Mouse (Mus musculus): ENCODE results near the gene Acadvl. TPM values are rescaled to one million over a fixed set of nuclear protein-coding genes. Genes with fewer than 3 reads are reported as not detected.
"Not testable (repeated sequence)": the region's sequence is repeated elsewhere in the genome, so short reads cannot be mapped to it uniquely, and the experiment has no call there.

The Acadvl gene
- polyA plus RNA-seq, 1 experiment from 2014 or later: 58.4 TPM

DNA sequence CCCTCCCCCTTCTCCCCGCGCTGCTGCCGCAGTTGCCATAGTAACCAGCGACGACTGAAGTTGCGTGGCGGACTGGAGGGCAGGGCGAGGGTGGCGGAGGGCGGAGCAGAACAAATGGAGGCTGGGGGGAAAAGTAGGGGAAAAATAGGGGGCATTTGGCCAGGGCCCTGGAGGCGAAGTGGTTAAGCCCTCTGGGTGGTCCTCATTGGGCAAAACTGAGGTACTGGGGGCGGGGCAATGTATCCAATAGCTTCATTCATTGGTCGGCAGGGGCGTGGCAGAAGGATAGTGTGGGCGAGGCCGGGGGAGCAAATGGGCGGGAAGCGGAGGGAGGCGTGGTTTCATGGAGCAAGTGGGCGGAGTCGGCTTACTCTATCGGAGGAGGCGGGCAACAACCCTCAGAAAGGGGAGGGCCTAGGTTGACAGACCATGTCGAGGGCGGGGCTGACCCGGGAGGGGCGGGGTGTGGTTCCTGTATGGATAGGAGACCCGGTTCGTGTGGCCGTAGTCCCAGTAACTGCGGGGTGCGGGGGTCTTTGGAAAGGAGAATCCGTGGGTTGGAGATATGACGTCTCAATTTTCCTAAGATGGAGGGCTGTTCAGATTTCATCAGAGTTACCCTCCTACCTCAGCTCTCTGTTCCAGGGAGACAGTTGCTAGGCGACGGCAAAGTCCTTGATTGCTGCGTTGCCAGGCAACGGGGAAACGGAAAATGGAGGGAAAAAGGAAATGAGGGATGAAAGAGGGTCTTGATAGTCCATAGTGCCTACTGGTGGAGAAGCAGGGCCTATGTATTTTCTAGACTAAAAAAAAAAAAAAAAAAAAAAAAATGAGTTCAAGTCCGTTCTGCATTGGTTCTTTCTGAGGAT lies 6.3 kb upstream of the Acadvl start:
- 3% methylated on average over 40 of the region's 40 CpGs for WGBS
- ATAC-seq (ENCODE audit: low FRiP score, low TSS enrichment): peak; percentile 71
- Histone ChIP-seq H3K4me1 (ENCODE audit: control insufficient read depth, insufficient read depth, low read length) (peaks cover 58% of the 10 kb centered on the region), H3K4me3 (ENCODE audit: low read length) (peak overlapping the region; percentile 72), H3K9ac (ENCODE audit: low read depth, low read length) (no peak overlapping the region; the same call in 1 of the 2 replicates), H3K27ac (ENCODE audit: low read depth, low read length) (peak overlapping the region; percentile 86; the same call in 1 of the 2 replicates), H3K36me3 (ENCODE audit: control insufficient read depth, insufficient read depth, low read length) (no peaks in the 10 kb centered on the region), H3K4me2 (replicated peaks; ENCODE audit: low read depth, low read length) (peak overlapping the region; percentile 97), H3K9me3 (ENCODE audit: control insufficient read depth, low read length) (no peaks in the 10 kb centered on the region), H3K27me3 (ENCODE audit: control insufficient read depth, insufficient read depth, low read length) (no peaks in the 10 kb centered on the region)

DNA sequence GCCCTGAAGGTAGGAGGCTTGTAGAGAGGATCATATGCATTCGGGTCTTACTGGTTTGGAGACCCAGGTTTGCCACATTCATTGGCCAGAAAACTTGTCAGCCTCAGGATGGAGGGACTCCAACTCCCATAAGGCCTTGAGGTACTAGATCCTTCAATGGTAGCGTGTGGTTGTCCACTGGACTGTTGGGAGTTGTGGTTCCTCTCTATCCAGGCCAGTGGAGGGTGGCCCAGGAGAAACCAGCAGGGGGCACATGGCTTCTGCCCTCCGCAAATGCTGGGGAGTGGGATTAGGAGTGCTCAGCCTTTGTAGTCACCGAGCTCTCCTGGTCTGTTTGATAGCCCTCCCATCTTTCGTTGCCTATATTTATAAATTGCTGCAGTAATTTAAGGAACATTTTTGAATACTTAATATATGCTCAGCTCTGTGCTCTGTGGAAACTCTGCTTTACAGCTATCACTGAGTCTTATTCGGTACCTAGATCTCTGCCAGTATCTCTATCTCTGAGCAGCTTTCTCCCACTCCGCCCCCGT lies 5.6 kb upstream of the Acadvl start:
- Histone ChIP-seq H3K4me3 (ENCODE audit: low read length) (peak overlapping the region; percentile 72), H3K4me1 (ENCODE audit: control insufficient read depth, insufficient read depth, low read length) (peaks cover 51% of the 10 kb centered on the region), H3K36me3 (ENCODE audit: control insufficient read depth, insufficient read depth, low read length) (no peaks in the 10 kb centered on the region), H3K4me2 (replicated peaks; ENCODE audit: low read depth, low read length) (peak overlapping the region; percentile 97), H3K27me3 (ENCODE audit: control insufficient read depth, insufficient read depth, low read length) (no peaks in the 10 kb centered on the region), H3K9me3 (ENCODE audit: control insufficient read depth, low read length) (no peaks in the 10 kb centered on the region), H3K27ac (ENCODE audit: low read depth, low read length) (peak overlapping the region; percentile 86), H3K9ac (ENCODE audit: low read depth, low read length) (peak overlapping the region; percentile 25; the same call in 1 of the 2 replicates)
- ATAC-seq (ENCODE audit: low FRiP score, low TSS enrichment): peak; percentile 83
- under 1% methylated on average over 7 of the region's 8 CpGs for WGBS

DNA sequence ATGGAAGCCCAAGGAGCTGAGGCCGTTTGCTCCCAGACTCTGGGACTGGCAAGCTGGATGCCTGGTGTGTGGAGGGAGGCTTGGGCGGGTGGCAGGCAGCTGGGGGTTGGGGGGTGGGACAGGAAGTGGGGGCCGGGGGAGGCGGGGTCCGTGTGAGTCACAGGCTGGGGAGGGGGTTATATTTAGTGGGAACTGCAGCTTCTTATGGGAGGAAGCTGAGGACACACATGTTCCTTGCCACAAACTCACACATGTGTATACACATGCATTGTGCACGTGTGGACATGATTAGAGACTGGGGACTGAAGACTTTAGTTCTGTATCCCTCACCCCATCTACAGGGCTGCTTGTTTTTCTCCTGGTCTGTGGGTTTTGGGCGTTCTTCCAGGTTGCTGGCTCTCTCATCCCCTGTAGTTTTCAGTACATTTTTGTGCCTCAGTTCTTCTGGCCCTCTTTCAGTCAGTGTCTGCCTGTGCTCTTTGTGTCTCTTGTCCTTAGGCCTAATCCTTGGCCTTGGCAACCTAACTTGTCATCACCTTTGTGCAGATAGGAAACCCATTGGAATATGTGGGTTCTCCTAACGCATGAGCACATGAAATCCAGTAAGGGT lies 4.9 kb upstream of the Acadvl start:
- peak overlapping the region; percentile 72 for H3K4me3 ChIP-seq (ENCODE audit: low read length)
- H3K27ac ChIP-seq (ENCODE audit: low read depth, low read length): peak overlapping the region; percentile 86
- 14% methylated on average over 8 of the region's 8 CpGs for WGBS
- no peaks in the 10 kb centered on the region for H3K9me3 ChIP-seq (ENCODE audit: control insufficient read depth, low read length)
- no peaks in the 10 kb centered on the region for H3K36me3 ChIP-seq (ENCODE audit: control insufficient read depth, insufficient read depth, low read length)
- ATAC-seq (ENCODE audit: low FRiP score, low TSS enrichment): no peak
- peak overlapping the region; percentile 97 for H3K4me2 ChIP-seq (replicated peaks; ENCODE audit: low read depth, low read length)
- H3K9ac ChIP-seq (ENCODE audit: low read depth, low read length): 0 out of 2 replicates have a peak overlapping the region, but pooled peaks have one; percentile 12
- H3K27me3 ChIP-seq (ENCODE audit: control insufficient read depth, insufficient read depth, low read length): no peaks in the 10 kb centered on the region
- peaks cover 52% of the 10 kb centered on the region for H3K4me1 ChIP-seq (ENCODE audit: control insufficient read depth, insufficient read depth, low read length)

DNA sequence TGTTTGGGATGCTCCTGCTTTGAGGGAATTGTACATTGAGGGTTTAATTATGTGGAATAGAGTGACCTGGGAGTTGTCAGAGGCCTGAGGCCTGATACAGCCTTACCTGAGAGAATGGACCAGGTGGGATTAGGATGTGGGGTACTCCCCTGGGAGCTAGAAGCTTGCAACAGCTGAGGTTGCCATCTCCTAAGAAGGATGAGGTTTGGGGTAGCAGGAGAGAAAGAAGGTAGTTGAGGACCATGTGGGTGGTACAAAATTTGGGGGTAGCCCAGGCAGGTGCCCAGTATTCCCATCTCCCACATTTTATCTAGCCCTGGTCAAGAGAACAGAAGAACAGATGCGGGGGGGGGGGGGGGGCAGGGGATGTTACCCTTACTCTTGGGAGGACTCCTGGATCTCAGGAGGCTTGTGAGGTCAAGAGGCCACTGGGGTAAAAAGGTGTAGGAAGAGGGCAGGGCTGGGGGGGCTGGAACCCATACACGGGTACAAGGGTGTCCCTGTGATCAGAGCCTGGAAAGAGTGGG lies 4.3 kb upstream of the Acadvl start:
- Histone ChIP-seq H3K27me3 (ENCODE audit: control insufficient read depth, insufficient read depth, low read length) (no peaks in the 10 kb centered on the region), H3K4me2 (replicated peaks; ENCODE audit: low read depth, low read length) (peak overlapping the region; percentile 97), H3K4me1 (ENCODE audit: control insufficient read depth, insufficient read depth, low read length) (peaks cover 55% of the 10 kb centered on the region), H3K9ac (ENCODE audit: low read depth, low read length) (peak overlapping the region; percentile 84; the same call in 1 of the 2 replicates), H3K4me3 (ENCODE audit: low read length) (peak overlapping the region; percentile 72), H3K36me3 (ENCODE audit: control insufficient read depth, insufficient read depth, low read length) (no peaks in the 10 kb centered on the region), H3K9me3 (ENCODE audit: control insufficient read depth, low read length) (no peaks in the 10 kb centered on the region), H3K27ac (ENCODE audit: low read depth, low read length) (peak overlapping the region; percentile 86; the same call in 1 of the 2 replicates)
- no peak for ATAC-seq (ENCODE audit: low FRiP score, low TSS enrichment)
- WGBS: 0% methylated on average over 1 of the region's 2 CpGs

DNA sequence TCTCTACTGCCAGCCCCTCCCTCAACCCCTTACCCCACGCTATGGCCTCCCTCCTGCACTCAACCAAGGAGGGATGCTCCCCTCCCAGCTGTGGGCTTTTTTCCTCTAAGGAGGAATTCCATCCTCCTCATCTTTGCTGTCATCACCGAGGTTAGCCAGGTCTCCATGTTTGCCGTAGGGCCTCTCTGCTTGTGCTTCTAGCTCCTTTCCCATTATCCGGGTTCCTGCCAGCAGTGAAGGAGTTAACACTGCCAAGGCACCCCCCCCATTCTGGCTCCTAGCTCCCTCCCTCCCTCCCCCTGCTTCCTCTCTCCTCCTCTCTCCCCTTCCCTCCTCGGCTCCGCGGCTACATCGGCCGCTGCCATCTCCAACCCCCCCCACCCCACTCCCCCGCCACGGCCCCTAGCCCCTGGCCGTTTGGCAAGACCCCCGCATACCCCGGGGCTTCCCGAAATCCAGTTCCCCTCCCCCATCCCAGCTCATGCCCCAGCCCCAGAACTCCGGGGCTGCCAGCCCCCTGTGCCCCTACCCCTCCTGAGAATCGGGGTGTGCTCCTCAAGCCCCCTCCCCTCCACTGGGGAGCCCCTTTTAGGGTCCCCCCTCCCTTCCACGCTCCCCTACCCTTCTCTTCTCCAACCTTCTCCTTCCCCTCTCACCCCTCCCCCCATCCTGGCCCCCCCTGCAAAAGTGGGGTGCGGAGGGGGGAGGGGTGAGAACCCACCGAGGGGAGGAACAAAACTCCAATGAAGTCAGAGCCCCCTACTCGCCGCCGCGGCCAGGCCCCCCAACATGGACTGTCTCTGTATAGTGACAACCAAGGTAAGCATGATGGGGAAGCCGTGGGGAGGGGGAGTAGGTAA lies 3.1 kb upstream of the Acadvl start:
- Histone ChIP-seq H3K27me3 (ENCODE audit: control insufficient read depth, insufficient read depth, low read length) (no peaks in the 10 kb centered on the region), H3K4me2 (replicated peaks; ENCODE audit: low read depth, low read length) (peak overlapping the region; percentile 97), H3K4me1 (ENCODE audit: control insufficient read depth, insufficient read depth, low read length) (peaks cover 48% of the 10 kb centered on the region), H3K27ac (ENCODE audit: low read depth, low read length) (peak overlapping the region; percentile 86; the same call in 1 of the 2 replicates), H3K9me3 (ENCODE audit: control insufficient read depth, low read length) (no peaks in the 10 kb centered on the region), H3K36me3 (ENCODE audit: control insufficient read depth, insufficient read depth, low read length) (peaks cover 2% of the 10 kb centered on the region), H3K9ac (ENCODE audit: low read depth, low read length) (peak overlapping the region; percentile 84), H3K4me3 (ENCODE audit: low read length) (peak overlapping the region; percentile 72)
- WGBS: 1% methylated on average over 25 of the region's 25 CpGs
- ATAC-seq (ENCODE audit: low FRiP score, low TSS enrichment): no peak

DNA sequence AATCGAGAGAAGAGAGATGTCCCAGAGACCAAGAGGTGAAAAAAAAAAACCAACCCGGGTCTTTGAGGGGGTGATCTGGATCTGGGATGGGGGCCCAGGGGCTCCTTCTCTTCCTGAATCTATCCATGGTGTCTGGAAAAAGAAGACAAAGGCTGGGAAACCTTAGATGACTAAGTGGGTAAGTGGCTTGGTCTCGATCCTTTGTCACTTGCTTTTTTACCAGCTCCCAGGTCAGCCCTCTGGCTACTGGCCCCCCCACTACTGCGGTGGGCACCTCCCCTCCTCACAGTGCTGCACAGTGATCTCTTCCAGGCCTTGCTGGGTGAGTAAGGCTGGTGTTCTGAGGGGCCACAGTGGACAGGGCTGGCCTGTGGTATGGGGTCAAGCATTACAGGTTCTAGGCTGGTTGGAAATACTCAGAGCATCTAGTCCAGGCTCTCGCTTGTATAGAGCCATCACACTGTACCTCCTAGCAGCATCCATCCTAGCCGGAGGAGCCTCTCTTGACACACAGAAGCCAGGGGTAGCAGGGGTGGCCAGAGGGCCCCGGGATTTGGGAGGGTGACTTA lies 2.1 kb upstream of the Acadvl start:
- H3K36me3 ChIP-seq (ENCODE audit: control insufficient read depth, insufficient read depth, low read length): peaks cover 13% of the 10 kb centered on the region
- H3K4me1 ChIP-seq (ENCODE audit: control insufficient read depth, insufficient read depth, low read length): peaks cover 45% of the 10 kb centered on the region
- no peaks in the 10 kb centered on the region for H3K9me3 ChIP-seq (ENCODE audit: control insufficient read depth, low read length)
- no peak for ATAC-seq (ENCODE audit: low FRiP score, low TSS enrichment)
- no peaks in the 10 kb centered on the region for H3K27me3 ChIP-seq (ENCODE audit: control insufficient read depth, insufficient read depth, low read length)
- 42% methylated on average over 7 of the region's 7 CpGs for WGBS
- peak overlapping the region; percentile 14; the same call in 1 of the 2 replicates for H3K27ac ChIP-seq (ENCODE audit: low read depth, low read length)
- H3K4me3 ChIP-seq (ENCODE audit: low read length): peak overlapping the region; percentile 72
- peak overlapping the region; percentile 97 for H3K4me2 ChIP-seq (replicated peaks; ENCODE audit: low read depth, low read length)
- H3K9ac ChIP-seq (ENCODE audit: low read depth, low read length): peak overlapping the region; percentile 18; the same call in 1 of the 2 replicates

DNA sequence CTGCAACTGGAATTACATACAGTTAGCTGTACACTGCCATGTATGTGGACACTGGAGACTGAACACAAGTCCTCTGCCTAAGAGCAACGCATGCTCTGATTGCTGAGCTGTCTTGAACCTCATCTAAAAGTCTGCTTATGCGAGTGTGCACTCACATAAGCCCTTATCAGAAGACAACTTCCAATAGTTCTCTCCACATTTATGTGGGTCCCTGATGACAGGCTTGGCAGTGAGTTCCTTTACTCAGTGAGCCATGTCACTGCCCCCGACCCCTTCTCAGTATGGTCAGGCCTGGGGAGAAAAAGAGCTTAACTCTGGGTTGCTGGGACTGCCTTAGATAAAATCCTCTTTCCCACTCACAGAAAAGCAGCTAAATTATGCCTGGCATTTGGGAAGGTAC lies 1.5 kb upstream of the Acadvl start, which contains the start of gene Dlg4:
Dlg4 (plus strand) TSS at position 274 of the 400 bp plus-strand sequence.
- Histone ChIP-seq H3K4me1 (ENCODE audit: control insufficient read depth, insufficient read depth, low read length) (peaks cover 45% of the 10 kb centered on the region), H3K27ac (ENCODE audit: low read depth, low read length) (peak within 1 kb of the TSS; percentile 14; the same call in 1 of the 2 replicates), H3K4me3 (ENCODE audit: low read length) (peak within 1 kb of the TSS; percentile 72), H3K9me3 (ENCODE audit: control insufficient read depth, low read length) (no peaks in the 10 kb centered on the region), H3K27me3 (ENCODE audit: control insufficient read depth, insufficient read depth, low read length) (no peaks in the 10 kb centered on the region), H3K36me3 (ENCODE audit: control insufficient read depth, insufficient read depth, low read length) (peaks cover 19% of the 10 kb centered on the region), H3K4me2 (replicated peaks; ENCODE audit: low read depth, low read length) (peak within 1 kb of the TSS; percentile 97), H3K9ac (ENCODE audit: low read depth, low read length) (peak within 1 kb of the TSS; percentile 18; the same call in 1 of the 2 replicates)
- 66% methylated on average over 3 of the region's 3 CpGs for WGBS
- ATAC-seq (ENCODE audit: low FRiP score, low TSS enrichment): no peak

DNA sequence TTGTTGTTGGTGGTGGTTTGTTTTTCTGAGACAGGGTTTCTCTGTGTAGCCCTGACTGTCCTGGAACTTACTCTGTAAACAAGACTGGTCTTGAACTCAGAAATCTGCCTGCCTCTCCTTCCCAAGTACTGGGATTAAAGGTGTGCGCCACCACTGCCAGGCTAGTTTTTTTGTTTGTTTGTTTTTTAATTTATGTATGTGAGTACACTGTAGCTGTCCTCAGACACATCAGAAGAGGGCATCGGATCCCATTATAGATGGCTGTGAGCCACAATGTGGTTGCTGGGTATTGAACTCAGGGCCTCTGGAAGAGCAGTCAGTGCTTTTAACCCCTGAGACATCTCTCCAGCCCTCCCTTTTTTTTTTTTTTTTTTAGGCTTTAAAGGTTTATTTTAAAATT lies 966 bp upstream of the Acadvl start:
- WGBS: 77% methylated on average over 2 of the region's 2 CpGs
- ATAC-seq (ENCODE audit: low FRiP score, low TSS enrichment); H3K9ac ChIP-seq (ENCODE audit: low read depth, low read length); H3K4me3 ChIP-seq (ENCODE audit: low read length); H3K9me3 ChIP-seq (ENCODE audit: control insufficient read depth, low read length); H3K27ac ChIP-seq (ENCODE audit: low read depth, low read length); H3K27me3 ChIP-seq (ENCODE audit: control insufficient read depth, insufficient read depth, low read length); H3K4me2 ChIP-seq (replicated peaks; ENCODE audit: low read depth, low read length): not testable (repeated sequence)
- peaks cover 24% of the 10 kb centered on the region for H3K36me3 ChIP-seq (ENCODE audit: control insufficient read depth, insufficient read depth, low read length)
- peaks cover 45% of the 10 kb centered on the region for H3K4me1 ChIP-seq (ENCODE audit: control insufficient read depth, insufficient read depth, low read length)
